Mouse (Mus musculus): ENCODE data around the gene Syngr1.

Gene Syngr1

GRCm38 (mm10) chr15:80070095-80070644 lies 21.0 kb upstream of the Syngr1 start:
- no peak for DNase-seq (ENCODE audit: low read depth)

GRCm38 (mm10) chr15:80071951-80072437 lies 19.1 kb upstream of the Syngr1 start:
- no peak for DNase-seq (ENCODE audit: low read depth)

GRCm38 (mm10) chr15:80072579-80073255 lies 18.4 kb upstream of the Syngr1 start:
- no peak for DNase-seq (ENCODE audit: low read depth)

- DNase-seq (ENCODE audit: low read depth) = no peak
These were observed 17.9 kb upstream of the Syngr1 start for GRCm38 (mm10) chr15:80073256-80073621.

GRCm38 (mm10) chr15:80074663-80075373 lies 16.3 kb upstream of the Syngr1 start:
- no peak for DNase-seq (ENCODE audit: low read depth)

- DNase-seq (ENCODE audit: low read depth) = no peak
These were observed 15.8 kb upstream of the Syngr1 start for GRCm38 (mm10) chr15:80075374-80075694.

- no peak for DNase-seq (ENCODE audit: low read depth)
These were observed 15.3 kb upstream of the Syngr1 start for GRCm38 (mm10) chr15:80075733-80076337.

- DNase-seq (ENCODE audit: low read depth) = no peak
These were observed 14.6 kb upstream of the Syngr1 start for GRCm38 (mm10) chr15:80076338-80077136.

- DNase-seq (ENCODE audit: low read depth) = no peak
These were observed 12.9 kb upstream of the Syngr1 start for GRCm38 (mm10) chr15:80078058-80078814.

GRCm38 (mm10) chr15:80079129-80079668 lies 11.9 kb upstream of the Syngr1 start:
- DNase-seq (ENCODE audit: low read depth) = no peak

- DNase-seq (ENCODE audit: low read depth) = no peak
These were observed 11.2 kb upstream of the Syngr1 start for GRCm38 (mm10) chr15:80079954-80080353.

GRCm38 (mm10) chr15:80080711-80081615 lies 10.2 kb upstream of the Syngr1 start:
- no peak for DNase-seq (ENCODE audit: low read depth)

GRCm38 (mm10) chr15:80081801-80082546 lies 9.2 kb upstream of the Syngr1 start:
- DNase-seq (ENCODE audit: low read depth) = no peak

- no peak for DNase-seq (ENCODE audit: low read depth)
These were observed 8.4 kb upstream of the Syngr1 start for GRCm38 (mm10) chr15:80082661-80083275.

GRCm38 (mm10) chr15:80083276-80083731 lies 7.8 kb upstream of the Syngr1 start:
- DNase-seq (ENCODE audit: low read depth) = peak; percentile 99

- no peak for DNase-seq (ENCODE audit: low read depth)
These were observed 7.4 kb upstream of the Syngr1 start for GRCm38 (mm10) chr15:80083740-80084139.

- DNase-seq (ENCODE audit: low read depth) = no peak
These were observed 3.6 kb upstream of the Syngr1 start for GRCm38 (mm10) chr15:80087406-80088012.

GRCm38 (mm10) chr15:80088637-80089036 lies 2.5 kb upstream of the Syngr1 start:
- peak; percentile 95 for DNase-seq (ENCODE audit: low read depth)
